Mouse (Mus musculus): ENCODE measurements around the gene Ppp1r35. TPM values are rescaled to one million over a fixed set of nuclear protein-coding genes. Genes with fewer than 3 reads are reported as not detected.
A peak's percentile ranks its signal among the peaks of the same experiment; 100 is the strongest.

Ppp1r35 gene
- total RNA-seq, 2 experiments from 2014 or later = 24.6 to 28.4 TPM

DNA sequence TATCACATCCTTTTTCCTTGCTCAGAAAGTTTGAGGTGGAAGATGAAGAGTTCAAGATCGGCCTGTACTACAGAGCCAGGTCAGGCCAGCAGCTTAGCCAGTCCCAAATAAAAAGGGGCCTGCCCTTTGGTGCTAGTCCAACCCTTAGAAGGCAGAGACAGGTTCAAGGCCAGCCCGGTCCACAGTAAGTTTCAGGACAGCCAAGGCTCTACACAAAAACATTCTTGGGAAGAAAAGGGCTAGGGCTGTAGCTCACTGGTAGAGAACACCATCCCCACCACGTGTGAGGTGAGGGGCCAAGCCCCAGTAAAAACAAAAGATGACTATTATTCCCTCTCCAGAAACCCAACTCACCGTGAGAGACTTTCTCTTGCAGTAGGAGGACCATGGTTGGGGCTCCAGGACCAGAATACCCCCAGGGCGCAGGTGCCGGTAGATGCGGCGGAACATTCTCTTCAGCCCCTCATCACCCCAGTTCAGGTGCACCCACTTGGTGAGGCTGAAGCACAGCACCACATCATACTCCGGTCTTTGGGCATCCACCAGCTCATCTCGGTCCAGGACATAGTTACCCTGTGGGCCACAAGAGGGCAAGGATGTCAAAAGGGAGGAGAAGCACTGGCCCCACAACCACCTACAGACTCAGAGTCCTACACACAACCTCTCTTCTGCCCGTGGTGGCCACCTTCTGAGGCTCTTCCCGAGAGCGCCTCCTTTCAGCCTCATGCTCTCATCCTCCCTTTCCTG lies 4.3 kb downstream of the Ppp1r35 start:
- peak in 1 of 2 experiments; percentile 24 for DNase-seq

GRCm38 (mm10) chr5:137783901-137784540 lies 5.4 kb downstream of the Ppp1r35 start:
- no peak for DNase-seq

DNA sequence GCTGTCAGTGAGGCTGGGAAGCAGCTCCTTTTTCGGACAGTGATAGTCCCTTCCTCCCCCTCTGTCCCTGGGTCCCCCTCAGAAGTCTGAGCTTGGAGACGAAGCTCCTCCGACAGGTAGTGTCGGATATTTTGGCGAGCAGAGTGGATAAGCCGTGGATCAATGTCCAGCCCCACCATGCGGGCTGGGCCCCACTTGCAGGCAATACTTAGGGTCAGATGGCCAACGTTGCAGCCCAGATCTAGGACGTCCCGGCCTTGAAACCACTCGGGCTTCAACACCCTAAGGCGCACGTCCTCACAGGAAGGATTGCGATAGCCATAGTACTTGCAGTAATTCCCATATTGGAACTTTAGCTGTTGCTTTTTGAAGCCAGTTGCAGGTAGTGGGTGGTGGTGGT lies 5.9 kb downstream of the Ppp1r35 start:
- DNase-seq = peak; percentile 55 to 60

DNA sequence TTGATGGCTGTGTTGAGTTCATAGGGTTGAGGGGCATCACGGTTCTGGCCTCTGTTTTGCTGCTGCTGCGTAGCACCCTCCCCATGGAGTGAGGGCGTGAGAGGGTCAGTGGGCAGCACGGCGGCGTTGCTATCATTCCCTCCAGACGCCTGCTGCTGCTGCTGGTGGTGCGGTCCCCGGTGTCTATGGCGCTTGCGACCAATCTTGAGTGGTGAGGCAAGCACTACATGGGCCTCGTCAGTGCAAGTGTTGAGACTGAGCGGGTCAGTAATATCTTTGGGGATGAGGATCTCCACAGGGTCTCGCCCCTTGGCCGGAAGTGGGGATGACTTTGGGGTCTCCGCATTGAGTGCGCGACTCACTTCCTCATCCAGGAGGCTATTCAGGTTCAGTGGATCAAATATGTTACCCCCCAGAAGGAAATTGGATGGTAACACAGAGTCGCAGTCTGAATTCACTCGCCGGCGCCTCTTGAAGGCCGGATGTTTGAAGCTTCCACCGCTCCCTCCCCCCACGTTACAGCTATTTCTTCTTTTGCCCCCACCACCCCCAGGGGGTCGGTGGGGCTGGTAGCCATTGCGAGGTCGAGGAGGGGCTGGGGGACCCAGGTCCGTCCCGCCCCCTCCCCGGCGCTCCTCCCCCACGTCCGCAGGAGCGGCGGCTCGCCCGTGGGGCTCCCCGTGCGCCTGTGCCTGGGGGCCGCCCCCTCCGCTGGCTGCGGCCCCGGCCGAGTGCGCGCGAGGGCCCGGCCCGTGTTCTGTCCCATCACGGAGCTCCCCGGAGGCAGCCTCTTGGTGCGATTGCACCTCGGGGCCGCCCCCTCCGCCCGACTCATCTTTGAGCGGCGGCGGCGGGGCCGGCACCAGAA lies 6.7 kb downstream of the Ppp1r35 start:
- peak; percentile 62 to 80 for DNase-seq

GRCm38 (mm10) chr5:137786109-137786942 lies 7.7 kb downstream of the Ppp1r35 start:
- DNase-seq = peak; percentile 98 to 99

DNA sequence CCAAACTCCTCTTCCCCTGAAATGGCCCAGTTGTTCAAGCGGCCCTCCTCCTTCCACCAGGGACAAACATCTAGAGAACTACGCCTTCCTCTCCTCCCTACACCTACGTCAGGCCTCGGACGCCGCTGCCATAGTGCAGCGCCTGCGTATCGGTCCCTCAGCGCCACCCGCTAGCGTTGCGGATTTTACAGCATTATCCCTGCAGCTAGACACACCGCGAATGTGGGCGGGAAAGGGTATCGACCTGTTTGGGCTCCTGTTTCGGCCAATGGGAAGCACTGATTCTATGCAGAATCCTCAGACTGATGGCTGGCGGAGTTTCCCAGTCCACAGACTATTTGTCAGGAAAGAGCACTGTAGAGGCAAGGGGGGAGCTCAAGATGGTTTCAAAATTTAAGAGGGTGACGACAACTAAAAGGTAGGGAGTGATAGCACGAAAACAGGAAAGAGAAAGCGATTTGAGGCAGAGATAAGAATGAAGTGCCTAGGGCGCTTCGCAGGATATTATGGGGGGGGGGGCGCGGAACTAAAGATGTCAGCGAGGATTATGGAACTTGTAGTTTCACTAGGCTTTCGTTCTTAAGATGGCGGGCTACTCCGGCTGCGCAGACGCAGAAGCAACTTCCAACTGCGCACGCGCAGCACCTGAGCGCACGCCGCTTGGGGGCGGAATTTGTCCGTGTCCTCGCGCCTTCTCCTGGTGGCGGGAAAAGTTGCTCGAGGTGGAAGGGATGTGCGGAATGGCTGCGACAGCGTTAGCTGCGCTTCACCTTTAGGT lies 8.7 kb downstream of the Ppp1r35 start, which contains the start of the genes Mepce and Zcwpw1:
Mepce (minus strand) TSS at position 505 of the 778 bp plus-strand sequence.
Zcwpw1 (plus strand) TSS at position 648 of the 778 bp plus-strand sequence.
- DNase-seq = peak; percentile 95 to 96

- peak in 1 of 2 experiments; percentile 21 for DNase-seq
These were observed 9.5 kb downstream of the Ppp1r35 start for GRCm38 (mm10) chr5:137788171-137788570.

DNA sequence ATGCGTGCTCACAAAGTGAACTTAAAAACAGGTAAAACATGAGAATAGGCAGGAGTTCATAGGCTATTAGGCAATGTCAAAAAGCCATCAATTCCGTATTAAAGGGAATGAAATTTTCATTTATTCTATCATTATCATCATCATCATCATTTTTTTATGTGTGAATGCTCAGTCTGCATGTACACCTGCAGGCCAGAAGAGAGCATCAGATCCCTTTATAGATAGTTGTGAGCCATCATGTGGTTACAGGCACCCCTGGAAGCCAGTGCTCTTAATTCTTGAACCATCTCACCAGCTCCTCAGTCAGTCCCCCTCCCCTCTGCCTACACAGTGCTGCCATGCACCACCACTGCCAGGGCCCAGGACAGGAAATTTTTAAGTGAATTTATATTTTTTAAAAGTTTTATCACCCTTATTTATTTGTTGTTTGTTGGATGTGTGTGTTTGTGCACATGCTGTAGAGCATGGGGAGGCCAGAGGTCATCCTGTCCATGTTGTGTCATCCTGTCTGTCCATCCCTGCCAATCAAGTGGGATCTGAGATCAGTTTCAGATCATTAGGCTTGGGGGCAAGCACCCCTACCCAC lies 10.4 kb downstream of the Ppp1r35 start:
- DNase-seq = no peak

DNA sequence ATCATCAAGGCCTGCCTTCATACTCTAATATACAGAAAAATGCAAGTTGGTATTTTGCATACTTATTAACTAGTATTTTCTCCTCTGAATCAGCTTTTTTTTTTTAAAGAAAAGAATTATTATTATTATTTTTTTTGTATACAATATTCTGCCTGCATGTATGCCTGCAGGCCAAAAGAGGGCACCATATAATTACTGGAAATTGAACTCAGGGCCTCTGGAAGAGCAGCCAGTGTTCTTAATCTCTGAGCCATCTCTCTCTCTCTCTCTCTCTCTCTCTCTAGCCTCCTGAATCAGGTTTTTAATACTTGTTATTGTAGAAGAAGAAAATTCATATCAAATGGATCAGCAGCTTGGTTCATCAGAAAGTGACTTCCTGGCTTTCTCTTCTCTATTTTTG lies 12.9 kb downstream of the Ppp1r35 start:
- no peak for DNase-seq

- peak; percentile 34 to 46 for DNase-seq
These were observed 18.0 kb downstream of the Ppp1r35 start for GRCm38 (mm10) chr5:137796606-137797005.

DNA sequence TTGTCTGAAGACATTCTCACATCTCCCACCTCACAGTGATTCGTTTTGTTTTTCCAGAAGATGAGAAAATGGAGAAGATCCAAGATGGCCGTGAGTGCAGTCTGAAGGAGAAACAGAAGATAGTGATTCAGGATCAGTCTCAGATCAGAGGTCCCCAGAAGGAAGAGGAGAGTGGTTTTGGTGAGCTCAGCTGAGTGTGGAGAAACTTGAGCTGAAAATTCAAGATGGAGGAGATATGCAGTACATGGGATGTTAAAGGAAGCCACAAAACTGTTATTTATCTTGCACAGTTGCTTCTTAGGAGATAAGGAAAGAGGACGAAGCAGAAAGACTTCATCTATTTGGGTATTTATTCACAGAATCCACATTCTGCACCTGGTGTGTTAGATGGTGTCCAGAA lies 22.3 kb downstream of the Ppp1r35 start:
- DNase-seq = no peak

DNA sequence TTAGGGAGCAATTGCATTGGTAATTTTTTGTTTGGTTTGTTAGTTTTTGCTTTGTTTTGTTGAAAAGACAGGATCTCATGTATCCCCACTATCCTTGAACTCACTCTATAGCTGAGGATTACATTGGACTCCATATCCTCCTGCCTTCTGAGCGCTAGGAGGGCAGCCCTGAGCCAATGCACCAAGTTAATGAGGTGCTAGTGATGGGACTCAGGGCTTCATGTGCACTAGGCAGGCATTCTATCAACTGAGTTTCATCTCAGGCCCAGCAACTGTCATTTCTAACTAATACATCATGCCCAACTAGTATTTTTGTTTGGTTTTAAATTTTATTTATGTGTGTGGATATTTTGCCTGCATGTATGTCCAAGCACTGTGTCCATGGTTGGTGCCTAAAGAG lies 27.5 kb downstream of the Ppp1r35 start:
- DNase-seq = no peak

- DNase-seq = no peak
These were observed 29.7 kb downstream of the Ppp1r35 start for GRCm38 (mm10) chr5:137808316-137808715.

DNA sequence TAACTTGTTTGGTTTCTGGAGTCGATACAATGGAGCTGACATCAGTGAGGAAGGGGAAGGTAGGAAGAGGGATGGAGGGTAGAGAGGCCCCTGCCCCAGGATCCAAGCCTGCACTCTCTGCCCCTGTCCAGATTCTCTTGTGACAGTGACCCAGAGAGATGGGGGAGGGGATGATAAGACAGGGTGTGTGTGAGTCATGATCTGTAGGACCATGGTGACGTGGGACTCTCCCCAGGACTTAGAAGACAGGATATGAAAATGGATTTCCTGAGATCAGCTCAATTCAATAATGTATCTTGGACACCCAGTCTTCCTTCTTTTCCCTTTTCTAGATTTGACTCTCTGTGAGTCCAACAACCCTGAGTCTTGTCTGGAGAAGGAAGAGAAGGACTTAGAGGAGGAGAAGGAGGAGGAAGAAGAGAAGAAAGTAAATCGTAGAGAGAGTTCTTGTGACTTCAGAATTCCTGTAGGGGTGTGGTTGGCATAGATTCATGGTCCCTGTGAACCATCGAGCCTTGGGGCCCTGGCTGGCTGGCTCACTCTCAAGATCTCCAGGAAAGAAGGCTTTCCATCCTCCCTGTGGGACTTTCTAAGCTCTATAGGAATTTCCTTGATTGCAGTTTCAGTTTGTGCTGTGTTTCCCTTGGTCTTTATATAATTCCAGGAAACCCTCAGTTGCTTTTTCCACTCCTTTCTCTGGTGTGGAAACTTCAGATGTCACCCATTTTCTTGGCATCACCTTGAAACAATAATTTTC lies 39.0 kb downstream of the Ppp1r35 start:
- no peak for DNase-seq

- no peak for DNase-seq
These were observed 43.5 kb downstream of the Ppp1r35 start for GRCm38 (mm10) chr5:137822126-137822525.

DNA sequence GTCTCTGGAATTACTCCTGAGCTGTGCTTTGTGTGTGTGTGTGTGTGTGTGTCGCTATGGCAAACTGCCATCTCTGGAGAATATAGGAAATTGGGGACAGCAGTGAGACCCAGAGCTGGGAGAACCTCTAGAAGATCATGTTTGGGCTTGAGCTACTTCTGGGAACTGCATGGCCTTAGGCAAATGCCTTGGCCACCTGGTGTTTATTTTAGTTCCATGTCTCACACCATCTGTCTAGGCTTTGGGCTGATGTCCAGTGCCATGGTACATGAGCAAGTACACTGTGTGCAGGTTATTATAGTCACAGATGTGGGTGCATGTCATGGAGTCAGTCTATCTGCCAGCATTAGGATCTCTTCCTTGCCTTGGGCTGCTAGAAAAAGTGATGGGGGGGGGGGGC lies 44.0 kb downstream of the Ppp1r35 start:
- no peak for DNase-seq

DNA sequence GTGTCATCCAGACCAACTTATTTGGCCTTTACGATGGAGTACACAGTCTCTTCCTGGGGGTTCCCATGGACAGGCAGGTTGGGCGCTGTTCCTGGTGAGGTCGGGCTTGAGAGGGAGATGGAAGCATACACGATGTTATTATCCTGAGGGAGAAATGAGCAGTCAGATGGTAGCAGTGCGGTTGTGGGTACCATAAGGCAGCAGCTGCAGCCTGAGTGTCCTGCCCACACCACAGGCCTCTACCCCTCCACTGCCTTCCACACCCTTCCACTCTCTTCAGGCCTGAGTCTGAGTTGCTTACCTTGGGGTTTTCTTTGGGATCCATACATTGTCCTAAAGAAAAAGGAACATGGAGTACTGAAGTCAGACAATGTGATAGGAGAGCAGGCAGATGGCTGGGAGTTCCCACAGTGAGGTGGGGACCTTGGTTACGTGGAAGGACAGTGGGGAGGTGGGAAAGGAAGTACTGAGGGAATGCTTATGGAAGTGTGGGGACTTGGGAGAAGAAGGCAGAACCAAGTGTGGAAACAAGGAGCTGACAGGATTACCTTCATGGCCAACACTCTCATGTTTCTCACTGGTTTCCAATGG lies 44.9 kb downstream of the Ppp1r35 start:
- no peak for DNase-seq

DNA sequence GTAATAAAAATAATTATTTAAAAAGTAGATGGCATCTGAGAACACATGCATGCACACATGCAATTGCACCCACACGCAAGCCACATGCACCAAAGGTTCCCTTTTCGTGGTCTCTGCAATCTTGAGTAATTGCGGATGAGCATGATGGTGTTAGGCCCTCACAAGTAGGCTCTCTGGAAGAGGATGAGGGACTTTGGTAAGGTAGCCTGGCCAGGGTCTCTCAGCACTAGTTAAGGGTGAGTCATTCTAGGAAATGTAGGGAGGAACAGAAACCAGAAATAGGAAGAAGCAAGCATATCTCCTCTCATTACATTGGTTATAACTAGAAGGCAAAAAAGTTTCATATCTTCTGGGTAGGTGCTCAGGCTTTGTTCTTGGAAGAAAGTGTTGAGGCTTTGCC lies 46.4 kb downstream of the Ppp1r35 start:
- DNase-seq = no peak

GRCm38 (mm10) chr5:137825971-137826370 lies 47.3 kb downstream of the Ppp1r35 start:
- DNase-seq = no peak

All from adrenal gland, postnatal 36 days (tissue).